Mouse (Mus musculus) kidney, adult 2 months (tissue): ENCODE data around the gene Kctd11. TPM values are rescaled to one million over a fixed set of nuclear protein-coding genes. Genes with fewer than 3 reads are reported as not detected.

Experiments
- DNase-seq: peaks from one replicate; pipeline ENCODE4 v3.0.0; 2021
- H3K27ac ChIP-seq: fragments of 200-500 bp; 2 replicates; pipeline ENCODE4 v1.5.1; 2012; ENCODE audit warnings: low read depth, low read length, control low read depth, inconsistent platforms; ENCODE audit not compliant: insufficient read depth
- H3K27me3 ChIP-seq: fragments of 200-500 bp; replicated peaks from 2 replicates; pipeline ENCODE4 v1.6.1; 2012; ENCODE audit warnings: mild to moderate bottlenecking, moderate library complexity, low read length, inconsistent platforms; ENCODE audit not compliant: control insufficient read depth, insufficient read depth
- H3K36me3 ChIP-seq: fragments of 200-500 bp; 2 replicates; pipeline ENCODE4 v1.6.1; 2012; ENCODE audit warnings: mild to moderate bottlenecking, moderate library complexity, low read length, inconsistent platforms; ENCODE audit not compliant: control insufficient read depth, insufficient read depth
- H3K4me1 ChIP-seq: fragments of 200-500 bp; 2 replicates; pipeline ENCODE4 v1.6.1; 2011; ENCODE audit warnings: low read length; ENCODE audit not compliant: control insufficient read depth, insufficient read depth
- H3K4me3 ChIP-seq: fragments of 200-500 bp; 2 replicates; pipeline ENCODE4 v1.5.1; 2011; ENCODE audit warnings: mild to moderate bottlenecking, low read depth, low read length, control low read depth; ENCODE audit not compliant: insufficient read depth
- CTCF ChIP-seq: fragments of 200-500 bp; conservative IDR thresholded peaks from 2 replicates; pipeline ENCODE4 v1.5.1; 2011; ENCODE audit warnings: low read depth, mild to moderate bottlenecking, control low read depth, low read length, moderate library complexity, mixed read lengths; ENCODE audit not compliant: insufficient read depth, insufficient read length
- POLR2A ChIP-seq: fragments of 200-500 bp; IDR thresholded peaks from one replicate; pipeline ENCODE4 v1.6.1; 2011; ENCODE audit warnings: low read depth, low read length, control low read depth
- WGBS: fragments of 180-500 bp; shearing (Covaris S2); methylation state at CpG from one replicate; pipeline ENCODE4 v1.1.7; 2018; 5-methylcytosine and 5-hydroxymethylcytosine counted together
- polyA plus RNA-seq: library from polyadenylated mRNA; depleted of rRNA; stranded (reverse); fragments of >200 nt; gene quantifications from 2 replicates; pipeline ENCODE4 v1.2.3, GENCODE M21; 2012

The Kctd11 gene
- polyA plus RNA-seq, 1 experiment = 4.8 TPM

GRCm38 (mm10) chr11:69901406-69901846 lies 20.2 kb upstream of the Kctd11 start:
- Histone ChIP-seq H3K4me1 (peaks cover 3% of the 10 kb centered on the region; the same call in 1 of the 2 replicates), H3K27me3 (no peaks in the 10 kb centered on the region), H3K27ac (peak overlapping the region; percentile 96), H3K36me3 (no peaks in the 10 kb centered on the region), H3K4me3 (peak overlapping the region; percentile 67)
- under 1% methylated on average over 42 of the region's 42 CpGs for WGBS
- DNase-seq = peak; percentile 98
- TF ChIP-seq CTCF = no peak
- TF ChIP-seq POLR2A = no peak

- H3K4me3 ChIP-seq = peak within 1 kb of the TSS; percentile 67
- H3K27ac ChIP-seq = peak within 1 kb of the TSS; percentile 96
- H3K27me3 ChIP-seq = no peaks in the 10 kb centered on the region
- no peak for TF ChIP-seq CTCF
- peak; percentile 59 for TF ChIP-seq POLR2A
- WGBS = under 1% methylated on average over 38 of the region's 38 CpGs
- no peaks in the 10 kb centered on the region for H3K36me3 ChIP-seq
- DNase-seq = peak; percentile 97
- peaks cover 3% of the 10 kb centered on the region; the same call in 1 of the 2 replicates for H3K4me1 ChIP-seq
These were observed 19.5 kb upstream of the Kctd11 start, which contains the start of the genes 2810408A11Rik and Neurl4 for GRCm38 (mm10) chr11:69900471-69901405. TSS of gene 2810408A11Rik (minus strand) at chr11:69900987. TSS of gene Neurl4 (plus strand) at chr11:69901072.

- no peaks in the 10 kb centered on the region for H3K36me3 ChIP-seq
- TF ChIP-seq POLR2A (no peak), CTCF (no peak)
- DNase-seq = peak; percentile 66
- H3K27ac ChIP-seq = no peak overlapping the region
- H3K4me1 ChIP-seq = peaks cover 3% of the 10 kb centered on the region; the same call in 1 of the 2 replicates
- H3K4me3 ChIP-seq = no peak overlapping the region
- no peaks in the 10 kb centered on the region for H3K27me3 ChIP-seq
- 19% methylated on average over 4 of the region's 4 CpGs for WGBS
These were observed 18.7 kb upstream of the Kctd11 start for GRCm38 (mm10) chr11:69899870-69900269.

GRCm38 (mm10) chr11:69895291-69895690 lies 14.1 kb upstream of the Kctd11 start, which contains the start of gene Acap1:
TSS of gene Acap1 (minus strand) at chr11:69895539.
- Histone ChIP-seq H3K36me3 (no peaks in the 10 kb centered on the region), H3K27me3 (no peaks in the 10 kb centered on the region), H3K4me1 (peaks cover 3% of the 10 kb centered on the region; the same call in 1 of the 2 replicates), H3K27ac (no peak within 1 kb of the TSS), H3K4me3 (no peak within 1 kb of the TSS)
- 76% methylated on average over 4 of the region's 4 CpGs for WGBS
- TF ChIP-seq CTCF = no peak
- no peak for TF ChIP-seq POLR2A
- DNase-seq = no peak

GRCm38 (mm10) chr11:69894671-69895070 lies 13.5 kb upstream of the Kctd11 start:
- no peak for TF ChIP-seq POLR2A
- TF ChIP-seq CTCF = no peak
- WGBS = 61% methylated on average over 5 of the region's 5 CpGs
- no peak overlapping the region for H3K4me3 ChIP-seq
- 0 out of 2 replicates have a peak, but pooled peaks cover under 1% of the 10 kb centered on the region for H3K4me1 ChIP-seq
- H3K36me3 ChIP-seq = no peaks in the 10 kb centered on the region
- H3K27me3 ChIP-seq = no peaks in the 10 kb centered on the region
- no peak for DNase-seq
- H3K27ac ChIP-seq = no peak overlapping the region

GRCm38 (mm10) chr11:69891482-69891881 lies 10.3 kb upstream of the Kctd11 start:
- H3K36me3 ChIP-seq = no peaks in the 10 kb centered on the region
- H3K27me3 ChIP-seq = no peaks in the 10 kb centered on the region
- TF ChIP-seq POLR2A (no peak), CTCF (no peak)
- no peaks in the 10 kb centered on the region; the same call in 1 of the 2 replicates for H3K4me1 ChIP-seq
- DNase-seq = no peak
- WGBS = 74% methylated on average over 4 of the region's 4 CpGs
- no peak overlapping the region for H3K27ac ChIP-seq
- no peak overlapping the region for H3K4me3 ChIP-seq

GRCm38 (mm10) chr11:69886907-69887635 lies 5.9 kb upstream of the Kctd11 start:
- no peak overlapping the region for H3K4me3 ChIP-seq
- DNase-seq = peak; percentile 70
- H3K36me3 ChIP-seq = no peaks in the 10 kb centered on the region
- TF ChIP-seq CTCF (no peak; the same call in 1 of the 2 replicates), POLR2A (no peak)
- no peaks in the 10 kb centered on the region; the same call in 1 of the 2 replicates for H3K4me1 ChIP-seq
- no peaks in the 10 kb centered on the region for H3K27me3 ChIP-seq
- H3K27ac ChIP-seq = no peak overlapping the region
- 64% methylated on average over 8 of the region's 8 CpGs for WGBS
